Mouse (Mus musculus): ENCODE data around the gene Gm20458.
A peak's percentile ranks its signal among the peaks of the same experiment; 100 is the strongest.

GRCm38 (mm10) chr2:164499317-164499716 is 38.5 kb downstream of the Gm20458 start:
- TF ChIP-seq CTCF (IDR thresholded peaks at IDR 0.05; ENCODE audit: borderline replicate concordance, extremely low read depth, insufficient read depth, insufficient read length) (0 out of 2 replicates have a peak, but pooled peaks have one; percentile 1), POLR2A (IDR thresholded peaks at IDR 0.05; ENCODE audit: borderline replicate concordance, extremely low read depth, insufficient read depth, insufficient read length, poor library complexity, severe bottlenecking) (no peak)

Data from brain, embryonic 14.5 days (tissue).